Mouse (Mus musculus) monocyte, adult 2 months (primary cell): Measurements from ENCODE around the gene Rbms2.
"Not testable (repeated sequence)": the region's sequence is repeated elsewhere in the genome, so short reads cannot be mapped to it uniquely, and the experiment has no call there.

Source experiments
- DNase-seq, 2 experiments: peaks; one replicate each; pipeline ENCODE4 v3.0.0; 2022; ENCODE audit warnings: low spot score in 2 of 2, low read depth in 1 of 2

The Rbms2 gene

DNA sequence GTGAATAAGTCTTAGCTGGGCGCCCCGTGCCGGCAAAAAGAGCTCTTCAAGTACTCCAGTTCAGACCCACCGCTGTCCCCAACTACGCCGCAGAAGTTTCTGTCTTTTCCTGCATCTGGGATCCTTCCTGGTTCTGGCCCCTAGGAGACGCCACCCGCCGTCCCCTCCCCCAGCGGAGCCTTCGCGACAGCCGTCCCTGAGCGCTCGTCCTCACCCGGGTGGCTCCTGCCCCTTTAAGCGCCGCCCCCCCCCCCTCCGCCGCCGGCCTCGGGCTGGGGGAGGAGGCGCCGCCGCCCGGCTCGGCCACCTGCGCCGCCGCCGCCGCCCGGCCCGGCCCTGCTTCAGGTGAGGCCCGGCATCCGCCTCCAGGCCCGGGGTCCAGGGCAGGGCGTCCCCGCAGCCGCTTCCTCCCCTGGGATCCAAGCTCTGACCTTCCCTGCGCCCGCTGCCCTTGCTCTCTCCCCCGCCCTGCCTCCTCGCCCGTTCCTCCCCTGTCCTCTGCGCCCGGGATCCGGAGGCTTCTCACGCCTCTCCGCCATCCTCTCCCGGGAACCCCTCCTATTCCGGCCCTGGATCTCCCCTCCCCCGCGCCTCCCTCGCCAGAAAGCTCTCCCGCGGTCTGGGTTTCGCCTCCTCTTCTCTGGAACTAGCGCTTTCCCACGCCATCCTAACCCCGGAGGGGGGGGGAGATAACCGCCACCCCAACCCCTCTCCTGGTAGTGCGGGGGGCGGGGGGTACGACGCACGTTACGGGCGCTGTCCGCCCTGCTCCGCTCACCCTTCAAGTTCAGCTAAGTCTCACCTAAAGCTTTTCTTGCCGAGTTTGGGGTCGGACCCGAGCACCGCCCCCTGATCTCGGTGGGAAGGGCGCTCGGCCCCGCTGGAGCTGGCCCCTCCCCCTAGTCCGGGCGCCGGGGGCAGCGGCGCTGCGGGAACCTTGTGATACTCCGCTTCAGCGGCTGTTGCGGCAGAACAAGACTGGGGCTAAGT is 87.3 kb downstream of the Rbms2 start:
- peak in 1 of 2 experiments; percentile 40 for DNase-seq

DNA sequence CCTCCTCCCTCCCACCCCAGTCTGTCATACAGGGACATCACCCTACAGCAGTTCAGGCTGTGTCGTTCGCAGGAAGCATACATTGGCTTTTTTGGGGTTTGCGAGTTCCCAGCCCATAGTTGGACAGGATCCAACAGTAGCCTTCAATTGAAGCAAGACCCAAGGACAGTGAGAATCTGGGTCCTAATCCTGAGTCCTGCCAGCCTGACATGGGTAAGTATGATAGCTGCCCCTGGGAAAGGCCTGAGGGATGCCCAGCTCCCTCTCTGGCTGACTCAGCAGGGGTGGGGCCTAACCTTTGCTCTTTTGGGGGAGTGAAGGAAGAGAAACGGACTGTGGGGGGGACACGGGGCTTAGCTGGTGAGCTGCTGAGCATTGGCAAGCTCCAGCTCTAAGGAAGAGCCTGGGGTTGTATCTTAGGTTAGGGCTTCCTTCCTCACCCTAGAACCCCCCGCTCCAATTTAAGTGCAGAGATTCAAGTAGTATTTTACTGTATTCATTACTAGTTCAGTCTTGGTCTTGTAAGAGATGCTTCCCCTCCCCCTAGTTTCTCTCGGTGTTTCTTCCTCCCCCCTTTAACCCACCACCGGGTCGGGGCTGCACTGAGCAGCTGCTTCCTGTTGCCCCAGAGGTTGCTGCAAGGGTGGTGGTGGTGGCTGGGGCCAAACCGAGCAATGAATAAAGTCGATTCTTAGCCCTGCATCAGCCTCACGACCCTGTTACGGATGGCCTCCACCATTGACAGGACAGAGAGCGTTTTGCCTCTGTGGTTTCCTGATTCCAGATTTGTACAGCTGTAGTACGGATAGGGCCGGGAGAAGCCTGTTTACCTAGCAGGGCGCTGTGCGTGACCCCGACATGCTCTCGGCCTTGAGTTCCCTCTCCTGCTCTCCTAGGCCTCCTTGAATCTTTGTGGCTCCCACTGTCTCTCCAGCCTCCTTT is 88.3 kb downstream of the Rbms2 start, which contains the start of gene Baz2a:
TSS of gene Baz2a (plus strand) at position 14 of the 942 bp plus-strand sequence.
- peak in 1 of 2 experiments; percentile 43 for DNase-seq

DNA sequence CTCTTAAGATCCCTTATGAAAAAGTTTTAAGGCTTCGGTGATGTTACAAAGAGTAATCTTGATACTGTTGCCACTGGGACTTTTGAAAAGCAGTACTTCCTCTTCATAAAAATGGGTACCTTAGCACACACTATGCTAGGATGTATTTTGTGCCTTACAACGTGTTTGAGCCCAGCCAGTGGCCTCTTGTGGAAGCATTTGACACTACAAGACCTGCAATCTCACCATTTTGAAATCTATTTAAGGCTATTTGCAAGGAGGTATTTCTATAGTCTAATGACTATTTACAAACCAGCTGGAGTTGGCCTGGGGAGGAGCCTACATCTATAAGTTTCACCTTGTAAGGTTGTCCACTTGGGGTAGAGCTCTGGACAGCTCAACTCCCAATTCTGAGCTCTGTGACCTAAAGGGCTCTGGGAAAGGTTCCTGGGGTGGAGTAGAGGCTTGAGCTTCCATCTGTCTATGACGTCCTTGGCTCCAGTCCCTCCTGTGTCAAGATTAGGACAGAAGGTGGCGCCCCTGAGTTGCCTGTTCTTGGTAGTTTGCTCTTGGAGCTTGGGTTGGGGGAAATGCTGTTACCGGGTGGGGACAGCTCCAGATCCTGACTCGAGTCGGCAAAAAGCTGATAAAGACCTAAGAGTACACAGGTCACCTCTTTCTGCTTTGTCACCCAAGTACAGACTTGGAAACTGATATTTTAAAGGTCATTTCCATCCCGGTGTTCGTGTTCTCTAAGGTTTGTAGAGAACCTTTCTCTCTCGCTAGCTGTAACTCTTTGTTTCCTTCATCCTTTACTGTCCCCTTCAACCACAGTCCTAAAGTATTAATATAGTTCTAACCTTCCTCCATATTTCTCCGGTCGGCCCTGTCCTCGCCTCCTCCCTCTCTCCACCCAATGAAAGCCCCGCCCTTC is 89.2 kb downstream of the Rbms2 start:
- peak; percentile 65 to 86 for DNase-seq

- DNase-seq = no peak
These were observed 90.3 kb downstream of the Rbms2 start for GRCm38 (mm10) chr10:128089842-128090241.

GRCm38 (mm10) chr10:128088181-128088580 is 91.9 kb downstream of the Rbms2 start:
- DNase-seq = no peak

- DNase-seq = not testable (repeated sequence)
These were observed 92.9 kb downstream of the Rbms2 start for GRCm38 (mm10) chr10:128087216-128087615.

- no peak for DNase-seq
These were observed 93.7 kb downstream of the Rbms2 start for GRCm38 (mm10) chr10:128086391-128086790.

GRCm38 (mm10) chr10:128084160-128084559 is 95.9 kb downstream of the Rbms2 start:
- no peak for DNase-seq

DNA sequence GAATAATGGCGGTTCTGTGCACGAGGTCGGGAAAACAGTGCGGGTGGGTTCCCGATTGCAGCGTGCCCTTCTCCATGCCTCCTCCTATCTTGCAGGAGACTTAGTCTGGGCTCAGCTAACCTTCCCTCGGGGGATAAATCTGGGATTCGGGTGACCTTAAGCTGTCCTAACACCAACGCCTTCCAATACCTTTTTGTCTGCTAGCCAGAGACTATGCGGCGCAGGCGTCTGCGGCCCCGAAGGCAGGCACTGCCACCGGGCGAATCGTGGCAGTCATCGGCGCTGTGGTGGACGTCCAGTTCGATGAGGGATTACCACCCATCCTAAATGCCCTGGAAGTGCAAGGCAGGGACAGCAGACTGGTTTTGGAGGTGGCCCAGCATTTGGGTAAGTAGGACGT is 96.4 kb downstream of the Rbms2 start:
- no peak for DNase-seq

DNA sequence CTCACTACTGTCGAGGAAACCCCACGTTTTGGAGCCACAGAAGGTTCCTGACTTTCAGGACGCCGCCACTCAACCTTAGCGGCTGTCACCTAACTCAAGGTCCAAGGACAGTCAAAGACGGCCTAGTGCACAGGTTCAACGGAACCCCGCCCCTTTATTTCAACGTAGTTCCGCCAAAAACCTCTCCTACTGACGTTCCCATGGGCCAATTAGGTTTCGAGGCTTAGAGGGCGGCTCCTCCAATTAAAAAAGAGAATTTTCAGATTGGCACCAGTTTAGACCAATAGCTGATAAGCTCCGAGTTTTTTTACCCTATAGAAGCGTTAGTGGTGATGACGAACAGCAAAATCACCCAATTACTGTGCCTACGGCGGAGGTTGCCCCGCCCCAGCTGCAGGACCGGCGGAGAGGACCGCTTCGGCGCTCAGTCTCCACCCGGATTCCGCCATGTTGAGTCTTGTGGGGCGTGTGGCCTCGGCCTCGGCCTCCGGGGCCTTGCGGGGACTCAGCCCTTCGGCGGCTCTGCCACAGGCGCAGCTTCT is 97.1 kb downstream of the Rbms2 start, which contains the start of gene Atp5b:
TSS of gene Atp5b (plus strand) at position 394 of the 542 bp plus-strand sequence.
- DNase-seq = peak; percentile 91 to 97

DNA sequence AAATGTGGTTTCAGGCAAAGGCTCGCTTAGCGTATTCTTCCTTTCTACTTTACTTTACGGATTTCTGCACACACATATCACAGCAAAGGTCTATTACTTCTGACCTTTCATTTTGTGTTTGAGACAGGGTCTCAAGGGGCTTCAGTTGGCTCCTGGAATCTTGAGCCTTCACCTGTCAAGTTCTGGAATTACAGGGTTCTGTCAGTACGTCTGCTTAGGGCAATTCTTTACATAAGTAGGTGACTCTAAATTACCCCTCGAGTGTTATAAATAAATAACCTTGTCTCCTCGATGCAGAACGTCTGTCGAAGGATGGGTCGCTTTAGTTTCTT is 97.7 kb downstream of the Rbms2 start:
- no peak for DNase-seq

DNA sequence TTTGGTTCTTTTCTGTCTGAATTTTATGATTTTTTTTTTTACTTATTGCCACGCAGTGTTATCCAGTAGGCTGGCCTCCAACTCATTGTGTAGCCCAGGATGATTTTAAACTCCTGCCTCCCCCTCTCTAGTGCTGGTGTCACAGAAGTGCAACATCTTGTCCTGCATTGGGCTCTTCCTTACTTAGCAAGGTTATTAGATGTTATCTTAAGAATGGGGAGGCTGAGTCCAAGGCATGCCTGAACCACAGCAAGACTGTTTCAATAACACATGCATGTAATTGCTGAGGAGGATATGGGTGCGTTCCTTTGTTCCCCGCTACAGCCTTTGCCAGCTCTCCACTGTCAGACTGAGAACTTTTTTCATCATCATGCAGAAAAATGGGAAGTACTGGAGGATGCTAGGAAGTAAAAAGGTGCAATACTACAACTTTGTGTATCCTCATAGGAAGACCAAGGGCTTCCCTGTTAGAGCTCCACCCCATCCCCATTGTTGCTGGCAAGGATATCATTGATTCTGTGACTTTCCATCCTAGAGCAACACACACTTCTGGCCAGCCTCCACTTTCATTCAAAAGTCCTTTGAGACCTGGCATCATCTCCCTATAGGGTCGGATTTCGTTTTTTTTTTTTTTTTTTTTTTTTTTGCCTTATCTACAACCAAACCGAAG is 98.2 kb downstream of the Rbms2 start:
- DNase-seq = no peak
